Mouse (Mus musculus): Measurements from ENCODE around the gene Ehbp1.

DNA sequence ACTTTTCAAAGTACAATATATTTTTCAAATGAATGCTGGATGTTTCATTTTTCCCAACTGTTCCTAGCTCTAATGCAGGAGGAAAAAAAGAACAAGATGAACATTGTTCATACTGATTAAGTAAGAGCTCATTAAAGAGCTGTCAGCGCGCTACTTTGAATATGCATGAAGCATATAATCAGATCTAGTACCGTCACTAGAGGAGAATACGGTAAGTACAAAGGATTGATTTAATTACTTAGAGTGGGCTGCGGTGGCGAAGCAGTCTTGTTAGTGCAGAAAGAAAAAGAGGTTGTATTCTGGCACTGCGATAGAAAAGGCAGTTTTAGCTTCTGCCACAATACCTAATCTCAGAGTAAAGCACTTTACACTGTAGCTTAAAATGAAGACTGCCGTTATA lies 324.6 kb downstream of the Ehbp1 start:
- no peak for TF ChIP-seq POLR2A (IDR thresholded peaks at IDR 0.05; ENCODE audit: insufficient read depth, low read length)
- TF ChIP-seq EP300 (IDR thresholded peaks at IDR 0.05; ENCODE audit: insufficient read depth, low read depth, low read length), result no peak
